Mouse (Mus musculus) urinary bladder, adult 18-20 months (tissue): Measurements from ENCODE around the gene Ofcc1.

ENCODE experiments used
- DNase-seq, 2 experiments: peaks; one replicate each; pipeline ENCODE4 v3.0.0; 2022; ENCODE audit warnings: low spot score in 2 of 2, mixed read lengths in 2 of 2

Gene Ofcc1

DNA sequence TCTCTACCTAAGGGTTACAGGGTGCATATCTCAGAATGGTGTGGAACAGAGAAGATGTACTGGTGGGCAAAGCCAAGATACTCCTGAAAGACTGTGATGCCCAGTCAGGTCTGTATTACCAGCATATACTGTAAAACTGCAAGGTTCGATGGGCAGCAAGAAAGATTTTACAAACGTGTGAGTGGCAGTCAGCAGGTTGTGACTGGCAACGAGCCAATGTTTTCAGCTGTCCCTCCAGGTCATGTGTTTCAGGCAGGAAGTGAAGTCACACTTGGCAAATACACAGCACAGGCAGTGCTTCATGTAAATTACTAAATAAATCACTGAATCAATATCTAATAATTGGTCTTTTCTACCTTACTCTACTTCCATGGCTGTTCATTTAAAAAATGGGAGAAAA, at the start of gene Ofcc1:
Ofcc1 (minus strand) TSS at position 163 of the 400 bp plus-strand sequence.
- DNase-seq: no peak

GRCm38 (mm10) chr13:40390120-40390519, 28.9 kb upstream of the Ofcc1 start:
- no peak for DNase-seq

DNA sequence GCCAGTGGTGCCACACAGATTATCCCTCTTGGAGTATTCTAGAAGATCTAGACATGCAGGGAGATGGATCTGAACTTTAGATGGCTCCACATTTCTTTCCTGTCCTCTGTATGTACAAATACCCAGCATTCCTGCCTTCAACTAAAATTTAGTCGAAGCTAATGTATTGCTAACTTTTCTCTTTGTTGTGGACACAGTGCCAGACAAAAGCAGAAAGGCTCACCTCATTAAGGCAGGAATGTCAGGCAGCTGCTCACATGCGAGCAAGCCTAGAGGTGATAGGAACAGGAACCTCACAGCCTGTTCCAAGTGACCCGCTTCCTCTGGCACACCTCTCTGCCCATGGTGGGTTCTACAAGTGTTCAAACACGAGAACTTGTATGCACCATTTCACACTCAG, 26.2 kb upstream of the Ofcc1 start:
- no peak for DNase-seq

- DNase-seq: no peak
Measured at GRCm38 (mm10) chr13:40384962-40385361, 23.7 kb upstream of the Ofcc1 start.

DNA sequence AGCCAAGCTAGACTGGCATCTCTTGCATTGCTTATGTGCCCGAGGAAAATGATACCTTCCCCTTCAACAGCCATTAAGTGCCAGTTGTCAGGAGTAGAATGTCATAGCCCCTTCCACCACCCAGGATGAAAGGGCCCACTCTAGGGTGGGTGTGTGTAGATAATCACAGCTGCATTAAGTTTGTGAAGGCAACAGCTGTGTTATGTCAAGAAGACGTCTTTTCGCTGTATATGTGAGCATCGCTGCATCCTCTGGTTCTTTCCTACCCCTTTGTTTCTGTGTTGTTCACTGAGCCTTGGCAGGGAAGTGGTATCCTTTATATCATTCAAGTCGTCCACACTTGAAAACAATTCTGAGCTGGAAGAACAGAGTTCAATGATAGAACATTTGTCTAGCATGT, 15.5 kb upstream of the Ofcc1 start:
- no peak for DNase-seq

DNA sequence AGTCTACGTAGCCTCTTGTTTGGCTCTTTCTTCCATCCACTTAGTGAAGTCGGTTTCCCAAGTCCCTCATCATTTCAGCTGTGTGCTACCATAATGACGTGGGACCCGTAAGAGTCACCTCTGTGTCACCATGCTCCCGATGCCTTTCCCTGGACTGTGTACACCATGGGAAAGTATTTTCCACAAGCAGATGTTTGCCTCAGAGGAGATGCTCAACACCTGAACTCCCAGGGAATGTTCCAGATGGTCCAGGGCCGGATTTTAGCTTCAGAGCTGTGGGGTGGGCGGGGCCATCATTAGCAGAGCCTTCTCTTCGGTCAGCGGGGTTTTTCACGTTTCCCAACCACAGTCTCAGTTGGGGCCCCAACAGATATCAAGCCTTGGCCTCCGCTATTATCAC, 5.5 kb upstream of the Ofcc1 start:
- no peak for DNase-seq

GRCm38 (mm10) chr13:40364855-40365254, 3.6 kb upstream of the Ofcc1 start:
- no peak for DNase-seq

DNA sequence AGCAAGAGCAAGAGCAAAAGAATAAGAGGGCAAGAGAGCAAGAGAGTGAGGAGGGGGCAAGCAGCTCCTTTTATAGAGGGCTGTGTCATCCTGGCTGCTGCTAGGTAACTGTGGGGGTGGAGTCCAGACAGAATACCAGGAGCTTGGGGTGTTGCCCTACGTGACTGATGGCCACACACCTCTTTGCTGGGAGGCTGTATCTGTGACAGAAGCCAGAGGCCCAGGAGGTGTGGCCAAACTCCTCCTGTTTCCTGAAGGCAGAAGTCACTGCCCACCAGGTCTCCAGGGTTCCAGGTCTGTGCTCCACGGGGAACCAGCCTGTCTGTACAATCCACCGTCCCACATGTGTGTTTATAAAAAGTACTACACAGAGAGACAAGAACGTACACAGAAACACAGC, 558 bp downstream of the Ofcc1 start:
- DNase-seq: no peak

GRCm38 (mm10) chr13:40347045-40347444, 14.2 kb downstream of the Ofcc1 start:
- no peak for DNase-seq

DNA sequence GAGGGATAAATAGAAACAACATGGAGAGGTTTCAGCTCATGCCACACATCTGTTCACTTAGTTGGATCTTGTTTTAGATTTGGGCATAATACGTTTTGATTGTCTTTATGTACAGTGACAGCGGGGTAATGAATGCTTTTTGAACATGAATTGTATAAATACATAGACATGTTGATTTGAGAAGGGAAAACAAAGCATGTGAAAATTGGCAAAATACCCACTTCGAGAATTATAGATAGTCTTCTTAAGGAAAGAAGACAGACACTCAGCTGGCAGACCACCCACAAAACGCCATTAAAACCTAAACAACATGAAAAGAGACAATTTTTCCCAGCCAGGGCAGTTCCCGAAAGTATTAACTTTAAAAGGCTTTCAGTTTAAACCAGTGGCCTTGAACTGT, 37.9 kb downstream of the Ofcc1 start:
- DNase-seq: no peak

- no peak for DNase-seq
Measured at GRCm38 (mm10) chr13:40320814-40321525, 40.3 kb downstream of the Ofcc1 start.

GRCm38 (mm10) chr13:40317731-40318130, 43.5 kb downstream of the Ofcc1 start:
- DNase-seq: no peak

- DNase-seq: peak; percentile 14 to 22
Measured at GRCm38 (mm10) chr13:40315158-40315792, 46.0 kb downstream of the Ofcc1 start.

GRCm38 (mm10) chr13:40292891-40293290, 68.4 kb downstream of the Ofcc1 start:
- no peak for DNase-seq

DNA sequence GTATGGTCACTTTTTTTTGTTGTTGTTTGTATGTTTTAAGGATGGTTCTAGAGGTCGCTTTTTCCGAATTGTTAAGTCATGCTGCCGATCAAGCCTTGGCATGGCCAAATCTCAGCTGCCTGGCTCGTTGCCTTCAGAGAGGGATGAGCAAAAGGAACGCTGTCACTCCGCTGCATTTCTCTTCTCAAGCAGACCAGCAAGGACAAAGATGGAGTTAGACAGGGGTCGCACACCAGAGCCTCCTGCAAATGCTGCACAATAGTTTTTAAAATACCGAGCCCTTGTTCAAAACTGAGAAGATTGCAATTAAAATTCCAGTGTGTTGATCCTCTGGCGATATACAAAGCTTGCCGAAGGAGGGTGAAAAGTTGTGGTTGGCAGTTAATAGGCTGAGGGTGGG, 70.4 kb downstream of the Ofcc1 start:
- DNase-seq: no peak

DNA sequence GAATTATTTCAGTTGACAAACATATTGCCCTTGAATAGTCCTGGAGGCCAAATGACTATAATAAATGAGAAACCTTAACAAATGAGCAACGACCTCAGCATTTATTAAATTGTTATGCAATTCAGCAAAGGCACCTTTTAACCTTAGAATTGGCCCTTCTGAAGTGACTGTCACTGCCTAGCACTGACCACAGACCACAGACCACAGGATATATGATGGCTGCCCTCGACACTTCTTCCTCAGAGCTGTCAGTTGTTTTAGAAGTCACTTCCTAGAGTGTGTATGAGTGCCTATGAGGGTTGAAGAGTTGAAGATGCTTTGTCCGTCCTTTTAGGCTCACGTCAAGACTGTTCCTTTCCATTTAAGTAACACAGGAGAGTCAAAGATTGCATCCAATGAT, 72.6 kb downstream of the Ofcc1 start:
- no peak for DNase-seq

DNA sequence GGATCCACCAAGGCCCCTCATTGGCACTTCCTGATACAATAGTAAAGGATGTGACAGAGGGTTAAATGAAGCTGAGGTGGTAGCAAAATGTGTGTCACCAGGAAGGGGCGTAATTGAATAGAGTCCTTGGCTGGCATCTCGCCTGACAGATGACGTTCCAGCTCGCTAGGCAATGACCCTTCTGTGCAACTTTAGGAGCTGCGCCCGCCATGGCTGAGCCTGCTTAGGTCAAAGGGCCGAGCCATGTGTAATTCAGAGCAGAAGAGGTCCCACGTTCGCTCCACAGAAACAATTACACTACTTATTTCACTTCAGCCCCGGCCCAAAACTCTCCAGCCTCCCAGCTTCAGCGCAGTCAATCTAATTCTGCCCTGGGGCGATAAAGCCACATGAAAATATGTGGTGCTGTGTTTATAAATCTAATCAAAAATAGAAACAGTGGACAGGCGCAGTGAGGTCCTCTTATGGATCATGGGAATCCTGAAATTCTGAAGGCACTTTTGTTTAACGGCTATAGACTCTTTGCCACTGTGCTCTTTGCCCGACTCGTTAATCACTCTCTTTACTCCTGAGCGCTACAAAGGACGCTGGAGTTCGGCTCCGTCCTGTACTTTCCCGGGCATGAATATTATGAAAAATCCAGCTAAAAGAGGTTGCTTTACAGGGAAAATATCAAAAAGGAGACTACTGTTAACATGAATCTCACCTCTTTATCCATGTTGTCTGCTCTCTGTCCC, 73.8 kb downstream of the Ofcc1 start:
- no peak for DNase-seq

GRCm38 (mm10) chr13:40285234-40285791, 75.9 kb downstream of the Ofcc1 start:
- no peak for DNase-seq

GRCm38 (mm10) chr13:40280616-40281015, 80.6 kb downstream of the Ofcc1 start:
- DNase-seq: no peak

- DNase-seq: no peak
Measured at GRCm38 (mm10) chr13:40267546-40267945, 93.7 kb downstream of the Ofcc1 start.

GRCm38 (mm10) chr13:40263087-40263807, 98.0 kb downstream of the Ofcc1 start:
- DNase-seq: no peak

DNA sequence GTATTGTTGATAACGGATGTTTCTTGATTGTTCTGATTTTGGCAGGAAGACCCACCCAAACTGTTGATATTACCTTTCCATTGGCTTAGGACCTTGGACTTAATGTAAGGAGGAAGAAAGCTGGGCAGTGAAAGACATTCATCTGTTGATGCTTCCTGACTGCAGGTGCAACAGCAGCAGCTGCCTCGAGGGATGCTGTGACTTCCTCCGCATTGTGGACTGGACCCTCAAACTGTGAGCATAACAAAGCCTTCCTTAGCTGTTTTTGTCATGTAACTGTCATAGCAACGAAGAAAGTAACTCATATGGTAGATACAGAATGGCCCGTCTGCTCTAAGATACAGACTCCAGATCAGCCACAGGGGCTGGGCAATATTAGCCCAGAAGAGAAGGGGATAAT, 102.5 kb downstream of the Ofcc1 start:
- DNase-seq: no peak
